Mouse (Mus musculus): ENCODE data around the gene Ift20. TPM values are rescaled to one million over a fixed set of nuclear protein-coding genes. Genes with fewer than 3 reads are reported as not detected.
"Not testable (repeated sequence)": the region's sequence is repeated elsewhere in the genome, so short reads cannot be mapped to it uniquely, and the experiment has no call there.

The Ift20 gene
- total RNA-seq, 2 experiments from 2014 or later = 47.1 to 50.2 TPM

GRCm38 (mm10) chr11:78557241-78557640 lies 21.1 kb downstream of the Ift20 start:
- no peak for DNase-seq (ENCODE audit: low spot score in 2 of 2)

- DNase-seq (ENCODE audit: low spot score in 2 of 2) = peak in 1 of 2 experiments; percentile 54
Measured at GRCm38 (mm10) chr11:78560447-78560846, 24.3 kb downstream of the Ift20 start.

GRCm38 (mm10) chr11:78566775-78567174 lies 30.6 kb downstream of the Ift20 start:
- DNase-seq (ENCODE audit: low spot score in 2 of 2) = no peak

- no peak for DNase-seq (ENCODE audit: low spot score in 2 of 2)
Measured at GRCm38 (mm10) chr11:78567614-78568013, 31.5 kb downstream of the Ift20 start.

- DNase-seq (ENCODE audit: low spot score in 2 of 2) = no peak
Measured at GRCm38 (mm10) chr11:78568827-78569226, 32.7 kb downstream of the Ift20 start.

- no peak for DNase-seq (ENCODE audit: low spot score in 2 of 2)
Measured at GRCm38 (mm10) chr11:78569806-78570205, 33.6 kb downstream of the Ift20 start.

- no peak for DNase-seq (ENCODE audit: low spot score in 2 of 2)
Measured at GRCm38 (mm10) chr11:78571441-78571840, 35.3 kb downstream of the Ift20 start.

- no peak for DNase-seq (ENCODE audit: low spot score in 2 of 2)
Measured at GRCm38 (mm10) chr11:78571854-78572253, 35.7 kb downstream of the Ift20 start.

GRCm38 (mm10) chr11:78574031-78574430 lies 37.9 kb downstream of the Ift20 start:
- not testable (repeated sequence) for DNase-seq (ENCODE audit: low spot score in 2 of 2)

GRCm38 (mm10) chr11:78574536-78574935 lies 38.4 kb downstream of the Ift20 start:
- DNase-seq (ENCODE audit: low spot score in 2 of 2) = no peak

- DNase-seq (ENCODE audit: low spot score in 2 of 2) = no peak
Measured at GRCm38 (mm10) chr11:78574975-78575374, 38.8 kb downstream of the Ift20 start.

- DNase-seq (ENCODE audit: low spot score in 2 of 2) = no peak
Measured at GRCm38 (mm10) chr11:78582848-78583247, 46.7 kb downstream of the Ift20 start.

- DNase-seq (ENCODE audit: low spot score in 2 of 2) = no peak
Measured at GRCm38 (mm10) chr11:78586099-78586498, 49.9 kb downstream of the Ift20 start.

GRCm38 (mm10) chr11:78587677-78588076 lies 51.5 kb downstream of the Ift20 start:
- DNase-seq (ENCODE audit: low spot score in 2 of 2) = not testable (repeated sequence)

Other genes with a start within 250 kb of the Ift20 start
- gene BC030499, start 245.5 kb upstream of the Ift20 start, total RNA-seq (2021) = 1 to 10 TPM in 1 of 2 experiments, under 1 TPM in 1; 0.47 to 1.3 TPM
- gene Spag5, start 234.8 kb upstream of the Ift20 start, total RNA-seq (2021) = 10 to 100 TPM; 14.6 to 16.1 TPM
- 1 to 10 TPM; 1.4 to 2.2 TPM for gene Aldoc, start 213.4 kb upstream of the Ift20 start, total RNA-seq (2021)
- gene Pigs, start 207.9 kb upstream of the Ift20 start, total RNA-seq (2021) = 10 to 100 TPM; 30.5 to 33.2 TPM
- 10 to 100 TPM; 20.4 to 26.7 TPM for gene Unc119, start 192.9 kb upstream of the Ift20 start, total RNA-seq (2021)
- not detected for gene Foxn1, start 149.8 kb upstream of the Ift20 start, total RNA-seq (2021)
- gene Slc13a2, start 114.1 kb upstream of the Ift20 start, total RNA-seq (2021) = not detected
- 1 to 10 TPM; 2.7 to 4.9 TPM for gene Slc46a1, start 70.7 kb upstream of the Ift20 start, total RNA-seq (2021)
- 1 to 10 TPM in 1 of 2 experiments, under 1 TPM in 1; 0.93 to 1.2 TPM for gene Sarm1, start 38.6 kb upstream of the Ift20 start, total RNA-seq (2021)
- 10 to 100 TPM; 23.8 to 27.4 TPM for gene Vtn, start 37.3 kb upstream of the Ift20 start, total RNA-seq (2021)
- not detected for gene Sebox, start 32.9 kb upstream of the Ift20 start, total RNA-seq (2021)
- 10 to 100 TPM; 12.6 to 14.7 TPM for gene Tmem199, start 24.2 kb upstream of the Ift20 start, total RNA-seq (2021)
- 100 to 1,000 TPM in 1 of 2 experiments, 10 to 100 TPM in 1; 96.8 to 114 TPM for gene Poldip2, start 24.2 kb upstream of the Ift20 start, total RNA-seq (2021)
- 10 to 100 TPM; 51.7 to 52.8 TPM for gene Tnfaip1, start within 50 bp of the Ift20 start, total RNA-seq (2021)
- 10 to 100 TPM; 21.8 to 22.4 TPM for gene Tmem97, start 14.4 kb downstream of the Ift20 start, total RNA-seq (2021)
- 10 to 100 TPM in 1 of 2 experiments, 1 to 10 TPM in 1; 7.6 to 10.5 TPM for gene Nlk, start 161.0 kb downstream of the Ift20 start, total RNA-seq (2021)
- gene Ccnq, start 215.4 kb downstream of the Ift20 start, total RNA-seq (2021) = 10 to 100 TPM; 17.2 to 17.7 TPM